Mouse (Mus musculus): ENCODE measurements around the gene Hist1h4a.
"Not testable (repeated sequence)": the region's sequence is repeated elsewhere in the genome, so short reads cannot be mapped to it uniquely, and the experiment has no call there.

Hist1h4a gene

GRCm38 (mm10) chr13:23743215-23743614, 17.8 kb downstream of the Hist1h4a start:
- DNase-seq (ENCODE audit: low spot score in 2 of 2): no peak

GRCm38 (mm10) chr13:23742007-23742406, 19.0 kb downstream of the Hist1h4a start:
- no peak for DNase-seq (ENCODE audit: low spot score in 2 of 2)

- DNase-seq (ENCODE audit: low spot score in 2 of 2): no peak
These were observed 20.1 kb downstream of the Hist1h4a start for GRCm38 (mm10) chr13:23740910-23741309.

- no peak for DNase-seq (ENCODE audit: low spot score in 2 of 2)
These were observed 20.7 kb downstream of the Hist1h4a start for GRCm38 (mm10) chr13:23740256-23740840.

GRCm38 (mm10) chr13:23739922-23740252, 21.1 kb downstream of the Hist1h4a start:
- DNase-seq (ENCODE audit: low spot score in 2 of 2): no peak

GRCm38 (mm10) chr13:23739069-23739921, 21.7 kb downstream of the Hist1h4a start:
- DNase-seq (ENCODE audit: low spot score in 2 of 2): peak; percentile 95 to 96

GRCm38 (mm10) chr13:23738677-23739068, 22.4 kb downstream of the Hist1h4a start, which contains the start of gene Hist1h1c:
Gene Hist1h1c (plus strand): TSS chr13:23738808.
- DNase-seq (ENCODE audit: low spot score in 2 of 2): peak; percentile 87 to 91

- no peak for DNase-seq (ENCODE audit: low spot score in 2 of 2)
These were observed 23.0 kb downstream of the Hist1h4a start for GRCm38 (mm10) chr13:23738041-23738440.

- no peak for DNase-seq (ENCODE audit: low spot score in 2 of 2)
These were observed 23.9 kb downstream of the Hist1h4a start for GRCm38 (mm10) chr13:23737091-23737490.

GRCm38 (mm10) chr13:23732156-23732804, 28.8 kb downstream of the Hist1h4a start:
- peak; percentile 36 to 57 for DNase-seq (ENCODE audit: low spot score in 2 of 2)

- no peak for DNase-seq (ENCODE audit: low spot score in 2 of 2)
These were observed 30.6 kb downstream of the Hist1h4a start for GRCm38 (mm10) chr13:23730479-23730878.

GRCm38 (mm10) chr13:23729706-23730105, 31.3 kb downstream of the Hist1h4a start:
- DNase-seq (ENCODE audit: low spot score in 2 of 2): no peak

- DNase-seq (ENCODE audit: low spot score in 2 of 2): no peak
These were observed 31.9 kb downstream of the Hist1h4a start for GRCm38 (mm10) chr13:23729192-23729525.

GRCm38 (mm10) chr13:23728472-23729191, 32.4 kb downstream of the Hist1h4a start:
- no peak for DNase-seq (ENCODE audit: low spot score in 2 of 2)

GRCm38 (mm10) chr13:23725213-23725612, 35.8 kb downstream of the Hist1h4a start:
- DNase-seq (ENCODE audit: low spot score in 2 of 2): no peak

GRCm38 (mm10) chr13:23724239-23724638, 36.8 kb downstream of the Hist1h4a start:
- DNase-seq (ENCODE audit: low spot score in 2 of 2): no peak

- DNase-seq (ENCODE audit: low spot score in 2 of 2): not testable (repeated sequence)
These were observed 43.3 kb downstream of the Hist1h4a start for GRCm38 (mm10) chr13:23717593-23718245.

- DNase-seq (ENCODE audit: low spot score in 2 of 2): no peak
These were observed 43.9 kb downstream of the Hist1h4a start for GRCm38 (mm10) chr13:23717176-23717575.

- DNase-seq (ENCODE audit: low spot score in 2 of 2): no peak
These were observed 44.6 kb downstream of the Hist1h4a start for GRCm38 (mm10) chr13:23716261-23717042.

All from right cerebral cortex, adult 2 months (tissue).